Mouse (Mus musculus): ENCODE data around the gene Smarca2. TPM values are rescaled to one million over a fixed set of nuclear protein-coding genes. Genes with fewer than 3 reads are reported as not detected.

The Smarca2 gene
- polyA plus RNA-seq, 2 experiments: 72.2 to 104 TPM

DNA sequence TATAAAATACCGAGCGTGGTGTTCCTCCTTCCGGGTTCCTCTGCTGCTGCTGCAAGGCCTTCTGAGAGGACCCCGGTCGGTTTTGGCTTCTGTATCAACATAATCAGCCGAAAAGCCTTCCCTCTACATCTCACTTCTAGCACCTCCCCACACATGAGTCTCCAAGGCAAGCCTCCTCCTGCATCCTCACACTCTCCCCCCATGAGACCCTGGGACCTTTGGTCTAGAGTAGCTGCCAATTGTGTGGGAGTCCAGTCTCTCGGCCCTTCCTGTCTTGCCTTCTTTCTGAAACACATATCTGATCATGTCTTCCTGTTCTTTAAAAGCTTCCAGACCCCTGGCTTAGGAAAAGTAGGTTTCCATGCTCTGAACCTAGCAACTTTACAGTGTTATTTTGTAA lies 153.8 kb downstream of the Smarca2 start:
- H3K4me3 ChIP-seq (replicated peaks; ENCODE audit: low read length): no peak overlapping the region
- no peak for TF ChIP-seq POLR2A (IDR thresholded peaks at IDR 0.05; ENCODE audit: borderline replicate concordance, extremely low read depth, insufficient read depth, insufficient read length)
- H3K4me2 ChIP-seq (replicated peaks; ENCODE audit: low read depth, low read length, severe bottlenecking): no peak overlapping the region
- H3K27me3 ChIP-seq (ENCODE audit: control insufficient read depth, insufficient read depth, low read length): no peaks in the 10 kb centered on the region
- H3K9ac ChIP-seq (ENCODE audit: low read depth, low read length, severe bottlenecking): no peak overlapping the region
- H3K4me1 ChIP-seq (ENCODE audit: control insufficient read depth, insufficient read depth, low read length): no peaks in the 10 kb centered on the region
- no peaks in the 10 kb centered on the region for H3K9me3 ChIP-seq (ENCODE audit: control insufficient read depth, low read length)
- ATAC-seq (ENCODE audit: low FRiP score, low read depth) (no peak), DNase-seq (ENCODE audit: low spot score) (no peak)
- peaks cover 38% of the 10 kb centered on the region for H3K36me3 ChIP-seq (ENCODE audit: control insufficient read depth, insufficient read depth, low read length)
- WGBS: 83% methylated on average over 7 of the region's 7 CpGs
- no peak overlapping the region; the same call in 1 of the 2 replicates for H3K27ac ChIP-seq (replicated peaks; ENCODE audit: low read depth, low read length)

DNA sequence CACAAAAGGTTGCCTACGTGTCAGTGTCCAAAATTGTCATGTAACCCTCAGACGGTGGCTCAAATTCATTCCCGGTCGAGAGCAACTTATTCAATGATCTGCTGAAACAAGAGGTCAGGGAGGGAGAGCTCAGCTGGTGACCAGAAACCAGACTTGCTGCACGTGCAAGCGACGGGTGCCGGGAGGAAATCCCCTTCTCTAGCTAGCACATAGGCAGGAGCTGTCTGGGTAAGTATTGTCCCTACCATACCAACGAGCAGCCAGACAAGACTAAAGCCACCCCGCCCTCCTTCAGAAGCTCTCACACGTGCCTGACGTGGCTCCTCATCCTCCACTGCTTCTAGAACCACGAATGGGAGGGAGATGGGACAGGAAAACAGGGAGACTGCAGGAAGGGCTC lies 154.4 kb downstream of the Smarca2 start:
- Histone ChIP-seq H3K27me3 (ENCODE audit: control insufficient read depth, insufficient read depth, low read length) (no peaks in the 10 kb centered on the region), H3K4me1 (ENCODE audit: control insufficient read depth, insufficient read depth, low read length) (no peaks in the 10 kb centered on the region)
- TF ChIP-seq POLR2A (IDR thresholded peaks at IDR 0.05; ENCODE audit: borderline replicate concordance, extremely low read depth, insufficient read depth, insufficient read length): no peak

DNA sequence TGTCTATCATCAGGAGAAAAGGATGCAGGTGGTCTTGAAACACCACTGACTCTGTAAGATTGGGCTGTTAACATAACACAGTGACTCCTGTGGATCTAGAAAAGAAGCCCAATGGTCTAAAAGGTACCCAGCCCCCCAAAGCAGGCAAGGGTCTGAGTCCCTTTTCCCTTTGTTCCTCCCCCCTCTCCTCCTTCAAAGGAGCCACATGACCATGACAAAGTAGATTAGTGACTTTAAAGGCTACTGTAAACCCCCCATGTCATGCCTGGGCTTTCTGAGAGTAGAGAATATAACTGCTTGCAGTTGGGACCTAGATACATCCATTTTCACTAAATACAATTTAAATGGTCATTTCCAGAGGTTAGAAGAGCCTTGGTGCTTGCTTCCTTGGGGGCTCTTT lies 156.4 kb downstream of the Smarca2 start:
- ATAC-seq (ENCODE audit: low FRiP score, low read depth) (no peak), DNase-seq (ENCODE audit: low spot score) (no peak)
- H3K4me3 ChIP-seq (replicated peaks; ENCODE audit: low read length): no peak overlapping the region
- no peak for TF ChIP-seq POLR2A (IDR thresholded peaks at IDR 0.05; ENCODE audit: borderline replicate concordance, extremely low read depth, insufficient read depth, insufficient read length)
- peaks cover 38% of the 10 kb centered on the region for H3K36me3 ChIP-seq (ENCODE audit: control insufficient read depth, insufficient read depth, low read length)
- no peaks in the 10 kb centered on the region for H3K9me3 ChIP-seq (ENCODE audit: control insufficient read depth, low read length)
- H3K4me2 ChIP-seq (replicated peaks; ENCODE audit: low read depth, low read length, severe bottlenecking): no peak overlapping the region
- no peak overlapping the region for H3K9ac ChIP-seq (ENCODE audit: low read depth, low read length, severe bottlenecking)
- H3K4me1 ChIP-seq (ENCODE audit: control insufficient read depth, insufficient read depth, low read length): no peaks in the 10 kb centered on the region
- no peaks in the 10 kb centered on the region for H3K27me3 ChIP-seq (ENCODE audit: control insufficient read depth, insufficient read depth, low read length)
- no peak overlapping the region for H3K27ac ChIP-seq (replicated peaks; ENCODE audit: low read depth, low read length)

More for the DNA sequence above, 154.4 kb downstream of the Smarca2 start:
- no peak for DNase-seq (ENCODE audit: low spot score)
- 79% methylated on average over 13 of the region's 13 CpGs for WGBS
- H3K9me3 ChIP-seq (ENCODE audit: control insufficient read depth, low read length): no peaks in the 10 kb centered on the region
- H3K9ac ChIP-seq (ENCODE audit: low read depth, low read length, severe bottlenecking): no peak overlapping the region
- H3K4me3 ChIP-seq (replicated peaks; ENCODE audit: low read length): no peak overlapping the region
- H3K27ac ChIP-seq (replicated peaks; ENCODE audit: low read depth, low read length): no peak overlapping the region
- ATAC-seq (ENCODE audit: low FRiP score, low read depth): no peak
- H3K36me3 ChIP-seq (ENCODE audit: control insufficient read depth, insufficient read depth, low read length): peaks cover 34% of the 10 kb centered on the region
- no peak overlapping the region for H3K4me2 ChIP-seq (replicated peaks; ENCODE audit: low read depth, low read length, severe bottlenecking)

DNA sequence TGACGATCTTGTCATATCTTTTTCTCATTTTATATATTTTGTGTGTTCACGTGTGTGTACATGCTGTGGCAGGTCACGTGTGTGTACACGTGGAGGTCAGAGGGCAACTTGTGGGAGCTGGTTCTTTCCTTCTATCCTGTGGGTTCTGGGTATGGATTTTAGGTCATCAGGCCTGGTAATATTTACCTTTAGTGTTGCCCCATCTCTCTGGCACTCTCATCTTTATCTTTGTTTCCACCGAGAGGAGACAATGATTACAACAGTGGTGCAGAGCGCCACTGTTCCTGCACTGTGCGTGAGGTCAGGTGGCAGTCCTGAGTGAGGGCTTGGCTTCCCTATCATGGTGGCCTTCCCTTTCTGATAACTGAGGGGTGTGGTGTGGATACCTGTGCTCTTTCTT lies 160.6 kb downstream of the Smarca2 start:
- TF ChIP-seq POLR2A (IDR thresholded peaks at IDR 0.05; ENCODE audit: borderline replicate concordance, extremely low read depth, insufficient read depth, insufficient read length): no peak
- Histone ChIP-seq H3K27ac (replicated peaks; ENCODE audit: low read depth, low read length) (no peak overlapping the region), H3K9ac (ENCODE audit: low read depth, low read length, severe bottlenecking) (no peak overlapping the region), H3K4me3 (replicated peaks; ENCODE audit: low read length) (no peak overlapping the region), H3K9me3 (ENCODE audit: control insufficient read depth, low read length) (no peaks in the 10 kb centered on the region), H3K27me3 (ENCODE audit: control insufficient read depth, insufficient read depth, low read length) (no peaks in the 10 kb centered on the region), H3K36me3 (ENCODE audit: control insufficient read depth, insufficient read depth, low read length) (peaks cover 32% of the 10 kb centered on the region), H3K4me1 (ENCODE audit: control insufficient read depth, insufficient read depth, low read length) (peaks cover 4% of the 10 kb centered on the region; the same call in 1 of the 2 replicates), H3K4me2 (replicated peaks; ENCODE audit: low read depth, low read length, severe bottlenecking) (no peak overlapping the region)
- DNase-seq (ENCODE audit: low spot score) (no peak), ATAC-seq (ENCODE audit: low FRiP score, low read depth) (no peak)
- WGBS: 92% methylated on average over 7 of the region's 7 CpGs

DNA sequence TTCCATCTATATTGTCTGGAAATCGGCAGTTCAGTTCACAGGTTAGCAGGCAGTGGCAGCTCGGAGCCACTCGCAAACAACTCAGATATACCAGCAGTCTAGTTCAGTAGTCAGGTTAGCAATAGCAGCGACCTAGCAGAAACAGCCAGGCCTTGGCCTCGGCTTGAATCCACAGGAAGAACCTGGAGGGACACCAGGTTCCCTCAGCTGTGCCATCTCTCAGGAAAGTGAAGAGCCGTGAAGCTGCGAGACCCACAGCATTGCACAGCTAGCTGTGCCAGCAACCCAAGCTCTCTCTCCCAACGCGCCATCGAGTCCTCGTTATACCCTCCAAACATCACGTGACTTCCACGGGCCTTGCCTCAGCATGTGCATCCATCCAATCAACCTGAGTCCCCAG lies 162.6 kb downstream of the Smarca2 start:
- Histone ChIP-seq H3K27ac (replicated peaks; ENCODE audit: low read depth, low read length) (no peak overlapping the region), H3K4me2 (replicated peaks; ENCODE audit: low read depth, low read length, severe bottlenecking) (no peak overlapping the region), H3K9me3 (ENCODE audit: control insufficient read depth, low read length) (no peaks in the 10 kb centered on the region), H3K36me3 (ENCODE audit: control insufficient read depth, insufficient read depth, low read length) (peaks cover 35% of the 10 kb centered on the region), H3K4me3 (replicated peaks; ENCODE audit: low read length) (no peak overlapping the region), H3K27me3 (ENCODE audit: control insufficient read depth, insufficient read depth, low read length) (no peaks in the 10 kb centered on the region), H3K9ac (ENCODE audit: low read depth, low read length, severe bottlenecking) (no peak overlapping the region), H3K4me1 (ENCODE audit: control insufficient read depth, insufficient read depth, low read length) (peaks cover 4% of the 10 kb centered on the region; the same call in 1 of the 2 replicates)
- TF ChIP-seq POLR2A (IDR thresholded peaks at IDR 0.05; ENCODE audit: borderline replicate concordance, extremely low read depth, insufficient read depth, insufficient read length): no peak
- no peak for ATAC-seq (ENCODE audit: low FRiP score, low read depth)
- 92% methylated on average over 13 of the region's 13 CpGs for WGBS
- DNase-seq (ENCODE audit: low spot score): no peak

DNA sequence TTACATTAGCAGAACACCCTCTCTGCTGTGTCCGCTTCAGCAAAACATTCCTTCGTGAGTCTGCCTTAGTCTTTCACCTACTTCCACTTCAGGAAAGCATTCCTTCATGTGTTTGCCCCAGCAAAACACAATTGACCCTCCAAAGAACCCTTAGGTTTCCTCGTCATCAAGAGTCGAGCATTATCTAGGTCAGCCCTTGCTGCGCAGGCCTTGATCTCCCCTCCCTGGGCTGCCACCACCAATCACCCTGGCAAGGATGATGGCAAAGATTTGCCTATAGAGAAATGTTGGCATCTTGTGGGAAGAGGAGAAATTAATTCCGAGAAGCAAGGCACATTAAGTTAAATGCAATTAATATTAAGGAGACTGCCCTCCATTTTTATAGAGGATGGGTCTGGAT lies 163.1 kb downstream of the Smarca2 start:
- no peaks in the 10 kb centered on the region for H3K9me3 ChIP-seq (ENCODE audit: control insufficient read depth, low read length)
- no peak overlapping the region for H3K4me2 ChIP-seq (replicated peaks; ENCODE audit: low read depth, low read length, severe bottlenecking)
- H3K36me3 ChIP-seq (ENCODE audit: control insufficient read depth, insufficient read depth, low read length): peaks cover 40% of the 10 kb centered on the region
- H3K4me1 ChIP-seq (ENCODE audit: control insufficient read depth, insufficient read depth, low read length): peaks cover 4% of the 10 kb centered on the region; the same call in 1 of the 2 replicates
- ATAC-seq (ENCODE audit: low FRiP score, low read depth) (no peak), DNase-seq (ENCODE audit: low spot score) (no peak)
- H3K4me3 ChIP-seq (replicated peaks; ENCODE audit: low read length): no peak overlapping the region
- no peaks in the 10 kb centered on the region for H3K27me3 ChIP-seq (ENCODE audit: control insufficient read depth, insufficient read depth, low read length)
- H3K27ac ChIP-seq (replicated peaks; ENCODE audit: low read depth, low read length): no peak overlapping the region
- H3K9ac ChIP-seq (ENCODE audit: low read depth, low read length, severe bottlenecking): no peak overlapping the region
- no peak for TF ChIP-seq POLR2A (IDR thresholded peaks at IDR 0.05; ENCODE audit: borderline replicate concordance, extremely low read depth, insufficient read depth, insufficient read length)
- 94% methylated on average over 6 of the region's 6 CpGs for WGBS
